Mouse (Mus musculus) CH12.LX (cell line): Measurements from ENCODE around the gene Rfx2.

ENCODE experiments used
- CHD1 ChIP-seq: IDR thresholded peaks from 2 replicates; pipeline ENCODE4 v1.6.1; 2012; ENCODE audit warnings: low read depth, low read length, improper control_type of control experiment, inconsistent platforms
- CTCF ChIP-seq, 2 experiments: IDR thresholded peaks in 1 of 2; conservative IDR thresholded peaks in 1 of 2; 2 replicates each; pipeline ENCODE4 v1.5.1; 2011 to 2012; ENCODE audit warnings: low read depth in 2 of 2, low read length in 2 of 2, improper control_type of control experiment in 1 of 2, inconsistent platforms in 1 of 2, mild to moderate bottlenecking in 1 of 2, moderate library complexity in 1 of 2
- EP300 ChIP-seq: IDR thresholded peaks from 2 replicates; pipeline ENCODE4 v1.6.1; 2011; ENCODE audit warnings: low read length, improper control_type of control experiment
- JUND ChIP-seq: conservative IDR thresholded peaks from 2 replicates; pipeline ENCODE4 v1.6.1; 2011; ENCODE audit warnings: low read depth, low read length, improper control_type of control experiment
- MXI1 ChIP-seq: IDR thresholded peaks from 2 replicates; pipeline ENCODE4 v1.6.1; 2011; ENCODE audit warnings: mild to moderate bottlenecking, low read depth, low read length, improper control_type of control experiment
- NRF1 ChIP-seq: IDR thresholded peaks from 2 replicates; pipeline ENCODE4 v1.6.1; 2014; ENCODE audit warnings: low read depth, mild to moderate bottlenecking, inconsistent platforms, low read length, improper control_type of control experiment, moderate library complexity
- POLR2A ChIP-seq: IDR thresholded peaks from 2 replicates; pipeline ENCODE4 v1.6.1; 2011; ENCODE audit warnings: low read depth, mild to moderate bottlenecking, improper control_type of control experiment, low read length
- SIN3A ChIP-seq: IDR thresholded peaks from 2 replicates; pipeline ENCODE4 v1.6.1; 2012; ENCODE audit warnings: low read length, improper control_type of control experiment, inconsistent platforms
- USF1 ChIP-seq: IDR thresholded peaks from 2 replicates; pipeline ENCODE4 v1.6.1; 2014; ENCODE audit warnings: low read depth, mild to moderate bottlenecking, inconsistent platforms, low read length, improper control_type of control experiment
- ZNF384 ChIP-seq: IDR thresholded peaks from 2 replicates; pipeline ENCODE4 v1.6.1; 2012; ENCODE audit warnings: low read depth, low read length, improper control_type of control experiment, inconsistent platforms

DNA sequence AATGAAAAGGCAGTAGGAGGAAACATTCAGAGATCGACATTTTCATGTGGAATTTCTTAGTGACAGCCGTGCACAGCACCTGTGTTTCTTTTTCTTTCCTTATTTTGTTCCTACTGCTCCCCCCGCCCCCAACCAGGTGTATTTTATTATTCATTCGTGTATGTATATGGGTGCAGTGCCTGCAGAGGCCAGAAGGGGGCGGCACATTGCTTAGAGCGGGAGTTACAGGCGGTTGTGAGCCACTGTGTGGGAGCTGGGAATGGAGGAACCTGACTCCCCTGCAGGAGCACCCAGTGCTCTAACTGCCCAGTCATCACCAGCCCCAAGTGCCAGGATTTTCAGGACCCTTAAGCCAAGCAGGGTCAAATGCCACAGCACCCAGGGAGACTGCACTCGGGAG is 94.3 kb downstream of the Rfx2 start:
- no peak for TF ChIP-seq NRF1
- TF ChIP-seq ZNF384, result no peak
- TF ChIP-seq EP300, result no peak
- no peak for TF ChIP-seq MXI1
- TF ChIP-seq JUND, result no peak
- no peak for TF ChIP-seq POLR2A
- no peak for TF ChIP-seq USF1
- no peak for TF ChIP-seq SIN3A
- TF ChIP-seq CHD1, result no peak
- peak in 1 of 2 experiments; percentile 59; a peak in 3 of 4 replicates for TF ChIP-seq CTCF (conservative IDR thresholded peaks at IDR 0.05 in 1 of 2, IDR thresholded peaks at IDR 0.05 in 1 of 2; ENCODE audit: low read depth in 2 of 2, low read length in 2 of 2)
